Comparison of ENCODE assay signal across 20 mouse cellular contexts in the genomic region with DNA sequence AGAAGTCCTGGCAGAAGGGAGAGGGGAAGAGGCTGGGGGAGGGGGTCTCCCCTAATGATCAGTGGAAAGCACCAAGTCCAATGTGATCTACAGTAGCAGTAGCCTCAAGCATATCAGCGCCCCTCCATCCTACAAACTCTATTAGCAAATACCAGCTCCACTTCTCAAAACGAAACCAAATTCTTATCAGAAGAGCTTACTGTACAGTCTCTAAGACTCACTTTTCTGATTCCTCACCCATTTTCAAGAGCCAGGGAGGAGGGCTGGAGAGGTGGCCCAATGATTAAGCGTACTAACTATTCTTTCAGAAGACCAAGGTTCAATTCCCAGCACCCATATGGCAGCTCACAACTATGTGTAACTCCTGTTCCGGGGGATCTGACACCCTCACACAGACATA. TPM values are rescaled to one million over a fixed set of nuclear protein-coding genes. Genes with fewer than 3 reads are reported as not detected.
DNase-seq lines count a peak whose midpoint lies in the region; ATAC-seq lines count a peak whose summit lies in the region.
"Had no signal": no experiment of that assay in that cellular context is flagged by ENCODE, and none has a peak within 500 bp of the region (broad histone marks: within the 10 kb centered on the region; RNA-seq: fewer than 3 reads in every experiment).

No protein-coding gene starts in this region.

- H3K36me3 ChIP-seq in lung, embryonic 16.5 days (ENCODE audit: control insufficient read depth, insufficient read depth, low read length): no peaks in the 10 kb centered on the region; the same call in none of the 2 replicates
- H3K36me3 ChIP-seq in liver, embryonic 11.5 days (ENCODE audit: control insufficient read depth, insufficient read depth, low read length): peaks cover 8% of the 10 kb centered on the region; the same call in 1 of the 2 replicates
- H3K36me3 ChIP-seq: hindbrain, embryonic 15.5 days had no signal

- H3K4me2 ChIP-seq in lung, embryonic 16.5 days (ENCODE audit: low read depth, low read length): no peak overlapping the region
- H3K4me2 ChIP-seq in liver, embryonic 11.5 days: peak overlapping the region; percentile 57
- H3K4me2 ChIP-seq: embryonic facial prominence, embryonic 13.5 days; forebrain, embryonic 13.5 days; hindbrain, embryonic 15.5 days; limb, embryonic 13.5 days had no signal

- no peaks in the 10 kb centered on the region for H3K9me3 ChIP-seq in lung, embryonic 16.5 days (ENCODE audit: control insufficient read depth, low read length)
- peaks cover 3% of the 10 kb centered on the region for H3K9me3 ChIP-seq in liver, embryonic 11.5 days (ENCODE audit: control insufficient read depth, low read length)
- H3K9me3 ChIP-seq: embryonic facial prominence, embryonic 13.5 days; forebrain, embryonic 13.5 days; hindbrain, embryonic 15.5 days; limb, embryonic 13.5 days had no signal

- H3K4me3 ChIP-seq in lung, embryonic 16.5 days (ENCODE audit: low read length): no peak overlapping the region
- H3K4me3 ChIP-seq in brown adipose tissue, adult 24 weeks (ENCODE audit: insufficient read depth, low read depth, low read length): no peak overlapping the region
- H3K4me3 ChIP-seq in liver, embryonic 11.5 days (ENCODE audit: low read depth, low read length): peak overlapping the region; percentile 15; the same call in 1 of the 2 replicates
- H3K4me3 ChIP-seq: embryonic facial prominence, embryonic 13.5 days; forebrain, embryonic 13.5 days; hindbrain, embryonic 15.5 days; left cerebral cortex, adult 2 months; limb, embryonic 13.5 days had no signal

- ATAC-seq in lung, embryonic 16.5 days (ENCODE audit: low read depth): peak; percentile 43; the same call in 1 of the 2 replicates
- peak; percentile 62 for ATAC-seq in liver, embryonic 11.5 days (replicated peaks; ENCODE audit: low FRiP score)
- ATAC-seq in megakaryocyte-erythroid progenitor cell, adult 5-6 weeks (replicated peaks; ENCODE audit: low FRiP score, low TSS enrichment, poor library complexity, severe bottlenecking): peak; percentile 76
- ATAC-seq: activated CD4-positive, CD25-positive, alpha-beta regulatory T cell, adult 4 months; forebrain, embryonic 13.5 days; midbrain, embryonic 16.5 days had no signal

- peaks cover 14% of the 10 kb centered on the region for H3K4me1 ChIP-seq in lung, embryonic 16.5 days (replicated peaks; ENCODE audit: control insufficient read depth, insufficient read depth, low read length)
- H3K4me1 ChIP-seq in brown adipose tissue, adult 24 weeks (ENCODE audit: control insufficient read depth, insufficient read depth, insufficient read length, low read length): peaks cover 7% of the 10 kb centered on the region
- H3K4me1 ChIP-seq in liver, embryonic 11.5 days (replicated peaks; ENCODE audit: control insufficient read depth, insufficient read depth, low read length): peaks cover 17% of the 10 kb centered on the region

- no peak overlapping the region for H3K27ac ChIP-seq in lung, embryonic 16.5 days (ENCODE audit: low read length)
- H3K27ac ChIP-seq in brown adipose tissue, adult 24 weeks (replicated peaks; ENCODE audit: low read depth, low read length): peak overlapping the region; percentile 6; the same call in 1 of the 2 replicates
- peak overlapping the region; percentile 73 for H3K27ac ChIP-seq in liver, embryonic 11.5 days (ENCODE audit: low read depth, low read length)
- H3K27ac ChIP-seq: embryonic facial prominence, embryonic 13.5 days; forebrain, embryonic 13.5 days; hindbrain, embryonic 15.5 days; left cerebral cortex, adult 2 months; limb, embryonic 13.5 days had no signal

- no peaks in the 10 kb centered on the region for H3K27me3 ChIP-seq in lung, embryonic 16.5 days (ENCODE audit: control insufficient read depth, insufficient read depth, low read depth, low read length)
- H3K27me3 ChIP-seq in liver, embryonic 11.5 days (replicated peaks; ENCODE audit: control insufficient read depth, insufficient read depth, low read length): no peaks in the 10 kb centered on the region
- H3K27me3 ChIP-seq: embryonic facial prominence, embryonic 13.5 days; forebrain, embryonic 13.5 days; hindbrain, embryonic 15.5 days; limb, embryonic 13.5 days had no signal

- no peak overlapping the region for H3K9ac ChIP-seq in lung, embryonic 16.5 days (ENCODE audit: low read length)
- no peak overlapping the region; the same call in 1 of the 2 replicates for H3K9ac ChIP-seq in liver, embryonic 11.5 days (ENCODE audit: low read depth, low read length)
- H3K9ac ChIP-seq: embryonic facial prominence, embryonic 13.5 days; forebrain, embryonic 13.5 days; hindbrain, embryonic 15.5 days; limb, embryonic 13.5 days had no signal

- WGBS in lung, embryonic 16.5 days: 62% methylated on average over 4 of the region's 4 CpGs
- WGBS in liver, embryonic 11.5 days: 63% methylated on average over 4 of the region's 4 CpGs

- no peak for DNase-seq in lung, postnatal 25 days (ENCODE audit: low spot score)
- no peak for DNase-seq in liver, embryonic 11.5 days (ENCODE audit: low spot score)
- DNase-seq in layer of hippocampus, adult 9-10 months (ENCODE audit: low spot score): no peak
- DNase-seq in thymus, postnatal 4 days: no peak
- DNase-seq: adrenal gland, postnatal 36 days; cerebellum, postnatal 14 days; heart, adult 11 months; kidney, adult 2 months; lung, postnatal 14 days; right cerebral cortex, postnatal 14 days had no signal

RNA-seq across cellular contexts. Expression of a gene that starts 28.0 kb away (rescaled TPM):
- 22.4 and 22.7 TPM in 2 replicates for polyA plus RNA-seq in lung, embryonic 16.5 days (2015; fragmentation: Nextera tagmentation; extraction: Ambion mirVana)
- 22.1 and 33.0 TPM in 2 replicates for polyA plus RNA-seq in brown adipose tissue, adult 24 weeks (2012; ENCODE audit: insufficient read depth, insufficient read length, missing spikeins)
- polyA plus RNA-seq in liver, embryonic 11.5 days (2014; fragmentation: Nextera tagmentation; extraction: Ambion mirVana): 14.1 and 17.1 TPM in 2 replicates
- 22.9 and 31.8 TPM in 2 replicates for total RNA-seq in megakaryocyte-erythroid progenitor cell, adult 5-6 weeks (2014; fragmentation: Nextera tagmentation)
- 40.6 and 50.7 TPM in 2 replicates for total RNA-seq in megakaryocyte-erythroid progenitor cell, adult 5-6 weeks (2017)
